Mouse (Mus musculus): ENCODE measurements at regions not wholly inside any gene's neighbourhood (a gene's known extent, or its start where the extent isn't known, plus 50 kb on each side); places are given as distances from the start of the nearest gene placed in this dataset.
A peak's percentile ranks its signal among the peaks of the same experiment; 100 is the strongest.

DNA sequence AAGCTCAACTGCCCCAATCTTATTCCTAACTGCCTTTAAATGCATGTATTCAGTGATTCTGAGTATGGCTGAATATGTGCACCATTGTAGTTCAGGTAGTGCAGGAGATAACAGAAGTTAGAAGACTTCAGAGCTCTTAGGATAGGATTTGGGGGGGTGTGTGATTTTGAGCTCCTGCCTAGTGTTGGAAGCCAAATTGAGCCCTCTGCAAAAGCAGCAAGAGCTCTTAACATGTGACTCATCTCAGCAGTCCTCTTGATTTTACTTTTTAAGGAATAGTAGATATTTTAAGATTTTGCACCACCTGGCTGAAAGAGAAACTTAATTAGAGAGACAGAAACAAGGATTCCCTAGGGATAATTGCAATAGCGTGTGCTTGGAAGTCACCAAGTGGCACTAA is 277.3 kb upstream of the Gm597 start:
- Histone ChIP-seq H3K4me2 (ENCODE audit: low read depth) (no peak overlapping the region), H3K4me1 (ENCODE audit: insufficient read depth) (no peaks in the 10 kb centered on the region), H3K27ac (ENCODE audit: low read depth, low read length) (no peak overlapping the region), H3K9ac (no peak overlapping the region), H3K9me3 (ENCODE audit: low read length) (no peaks in the 10 kb centered on the region), H3K27me3 (ENCODE audit: insufficient read depth, low read length) (no peaks in the 10 kb centered on the region), H3K36me3 (ENCODE audit: insufficient read depth) (no peaks in the 10 kb centered on the region), H3K4me3 (ENCODE audit: low read depth, low read length) (no peak overlapping the region)
- TF ChIP-seq CTCF (IDR thresholded peaks at IDR 0.05; ENCODE audit: low read depth): no peak
- WGBS: 91% methylated on average over 1 of the region's 1 CpGs
- no peak for ATAC-seq
- no peak for DNase-seq

DNA sequence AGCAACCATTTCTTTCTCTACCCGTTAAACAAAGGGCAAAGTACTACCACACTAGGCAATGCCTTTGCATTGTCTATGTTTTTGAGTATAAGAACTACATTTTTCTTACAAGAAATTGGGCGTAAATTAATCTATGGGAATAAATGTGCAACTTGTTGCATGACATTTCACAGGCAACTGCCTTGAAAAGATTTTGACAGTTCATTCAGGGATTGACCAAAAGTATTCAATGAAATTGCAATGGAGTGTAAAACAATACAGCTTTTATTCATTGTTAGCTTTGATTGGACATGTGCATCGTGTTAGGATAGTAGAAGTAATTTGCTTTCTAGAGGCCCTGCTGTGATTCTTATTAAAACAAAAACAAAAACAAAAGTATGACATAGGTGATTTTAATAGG is 233.7 kb upstream of the Gm597 start:
- ATAC-seq: no peak
- no peaks in the 10 kb centered on the region for H3K36me3 ChIP-seq (ENCODE audit: insufficient read depth)
- WGBS: 21% methylated on average over 3 of the region's 3 CpGs

DNA sequence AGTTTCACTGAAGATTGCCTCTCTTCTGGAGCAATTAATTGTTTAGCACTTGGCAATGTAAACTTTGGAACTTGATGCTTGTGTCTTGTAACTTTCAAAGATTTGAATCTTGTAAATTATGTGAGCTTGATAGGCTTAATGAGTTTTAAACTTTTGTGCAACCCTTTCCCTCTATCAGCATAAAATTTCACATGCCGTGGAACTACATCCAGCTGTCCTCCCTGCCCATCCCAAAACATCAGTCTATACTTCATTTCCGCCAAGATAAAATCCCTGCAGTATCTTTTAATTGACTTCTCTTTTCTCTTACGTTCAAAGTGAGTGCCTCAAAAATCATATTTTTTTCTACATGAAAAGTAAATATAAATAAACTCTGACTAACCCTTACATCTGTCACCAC is 221.1 kb upstream of the Gm597 start:
- H3K27ac ChIP-seq (ENCODE audit: low read depth, low read length): no peak overlapping the region
- H3K9ac ChIP-seq: no peak overlapping the region
- no peaks in the 10 kb centered on the region for H3K9me3 ChIP-seq (ENCODE audit: low read length)
- H3K27me3 ChIP-seq (ENCODE audit: insufficient read depth, low read length): no peaks in the 10 kb centered on the region
- 90% methylated on average over 3 of the region's 3 CpGs for WGBS
- H3K36me3 ChIP-seq (ENCODE audit: insufficient read depth): no peaks in the 10 kb centered on the region
- H3K4me2 ChIP-seq (ENCODE audit: low read depth): no peak overlapping the region
- no peak for DNase-seq
- TF ChIP-seq CTCF (IDR thresholded peaks at IDR 0.05; ENCODE audit: low read depth): no peak
- H3K4me1 ChIP-seq (ENCODE audit: insufficient read depth): no peaks in the 10 kb centered on the region
- ATAC-seq: no peak
- H3K4me3 ChIP-seq (ENCODE audit: low read depth, low read length): no peak overlapping the region

More for the DNA sequence above, 233.7 kb upstream of the Gm597 start:
- H3K9ac ChIP-seq: no peak overlapping the region
- DNase-seq: no peak
- H3K4me1 ChIP-seq (ENCODE audit: insufficient read depth): no peaks in the 10 kb centered on the region
- no peak overlapping the region for H3K4me2 ChIP-seq (ENCODE audit: low read depth)
- H3K27ac ChIP-seq (ENCODE audit: low read depth, low read length): no peak overlapping the region
- no peaks in the 10 kb centered on the region for H3K9me3 ChIP-seq (ENCODE audit: low read length)
- no peaks in the 10 kb centered on the region for H3K27me3 ChIP-seq (ENCODE audit: insufficient read depth, low read length)
- no peak overlapping the region for H3K4me3 ChIP-seq (ENCODE audit: low read depth, low read length)
- no peak for TF ChIP-seq CTCF (IDR thresholded peaks at IDR 0.05; ENCODE audit: low read depth)

DNA sequence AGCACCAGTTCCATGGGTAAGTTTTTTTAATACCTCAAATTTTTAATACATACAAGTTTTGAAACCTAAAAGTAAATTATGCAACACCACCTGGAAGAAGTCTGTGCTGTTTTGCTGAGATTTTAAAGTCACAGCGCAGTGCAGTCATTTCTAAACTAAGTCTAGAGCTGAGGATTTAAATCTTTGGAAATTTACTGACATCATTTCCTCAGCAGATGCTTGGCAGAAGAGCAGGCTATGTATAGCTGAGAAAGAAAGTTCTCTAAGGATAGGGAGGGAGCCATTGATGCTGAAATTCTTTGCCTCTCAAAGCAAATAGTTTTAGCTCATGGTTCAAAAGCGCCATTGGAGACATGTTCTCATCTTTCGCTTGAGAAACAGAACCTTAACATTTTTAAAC is 190.9 kb upstream of the Gm597 start:
- 68% methylated on average over 3 of the region's 3 CpGs for WGBS
- ATAC-seq: peak; percentile 23; the same call in 1 of the 2 replicates

More for the DNA sequence above, 190.9 kb upstream of the Gm597 start:
- Histone ChIP-seq H3K36me3 (ENCODE audit: insufficient read depth) (no peaks in the 10 kb centered on the region), H3K9me3 (ENCODE audit: low read length) (no peaks in the 10 kb centered on the region), H3K27me3 (ENCODE audit: insufficient read depth, low read length) (no peaks in the 10 kb centered on the region), H3K9ac (no peak overlapping the region), H3K27ac (ENCODE audit: low read depth, low read length) (no peak overlapping the region), H3K4me1 (ENCODE audit: insufficient read depth) (no peaks in the 10 kb centered on the region), H3K4me2 (ENCODE audit: low read depth) (no peak overlapping the region), H3K4me3 (ENCODE audit: low read depth, low read length) (no peak overlapping the region)
- no peak for TF ChIP-seq CTCF (IDR thresholded peaks at IDR 0.05; ENCODE audit: low read depth)
- peak; percentile 29 for DNase-seq

Measured in forebrain, postnatal 0 days (tissue).